Mouse (Mus musculus) spleen, adult 2 months (tissue): Measurements from ENCODE around the gene Trp73.

Experiments used
- CTCF ChIP-seq: fragments of 200-500 bp; IDR thresholded peaks from 2 replicates; pipeline ENCODE4 v1.5.1; 2011; ENCODE audit warnings: mild to moderate bottlenecking, inconsistent platforms; ENCODE audit not compliant: insufficient read depth, insufficient read length, insufficient replicate concordance; ENCODE audit errors: extremely low read depth
- POLR2A ChIP-seq: fragments of 200-500 bp; IDR thresholded peaks from 2 replicates; pipeline ENCODE4 v1.6.1; 2011; ENCODE audit warnings: low read depth, low read length, inconsistent platforms

DNA sequence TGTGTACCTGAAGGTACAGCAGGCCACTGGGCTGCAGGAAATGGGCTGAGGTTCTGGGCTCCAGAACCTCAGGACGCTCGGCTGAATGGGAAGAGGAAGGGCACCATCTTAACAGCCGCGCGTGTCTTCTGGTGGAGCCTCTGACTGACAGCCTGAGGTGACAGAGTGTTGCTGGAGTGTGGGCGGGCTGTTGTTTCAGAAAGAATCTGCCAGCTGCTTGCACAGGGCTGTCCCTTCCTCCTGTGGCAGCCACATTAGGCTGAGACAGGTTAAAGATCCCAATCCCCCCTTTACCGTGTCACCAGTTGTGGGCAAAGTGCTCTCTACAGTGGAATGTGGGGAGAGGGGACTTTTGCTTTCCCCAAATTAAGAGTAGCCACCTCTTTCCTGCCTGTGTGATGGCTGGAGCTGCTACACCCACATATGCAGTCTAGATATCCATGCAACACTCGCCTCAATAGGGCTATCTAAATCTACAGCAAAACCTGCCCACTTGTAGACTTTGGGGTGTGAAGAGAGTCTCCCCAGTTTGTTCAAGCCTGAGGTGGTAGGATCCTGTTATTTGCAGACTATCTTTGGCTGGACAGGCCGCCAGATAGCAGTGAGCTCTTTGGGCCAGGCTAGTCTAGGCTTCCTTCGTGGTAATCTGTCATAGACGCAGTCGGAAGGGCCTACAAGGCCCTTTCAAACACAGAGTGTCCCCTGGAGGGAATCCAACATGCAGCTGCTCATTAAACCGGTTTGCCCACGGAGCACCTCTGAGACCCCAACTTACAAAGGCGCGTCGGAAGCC, 115.1 kb downstream of the Trp73 start:
- TF ChIP-seq CTCF (no peak), POLR2A (no peak)
